Mouse (Mus musculus) neural tube, embryonic 12.5 days (tissue): Measurements from ENCODE around the gene Zfp451. TPM values are rescaled to one million over a fixed set of nuclear protein-coding genes. Genes with fewer than 3 reads are reported as not detected.
A peak's percentile ranks its signal among the peaks of the same experiment; 100 is the strongest.
"Not testable (repeated sequence)": the region's sequence is repeated elsewhere in the genome, so short reads cannot be mapped to it uniquely, and the experiment has no call there.

ENCODE experiments used
- ATAC-seq: fragments of 200-750 bp; cut with Nextera tagmentation; 2 replicates; pipeline ENCODE4 v1.8.0; 2017; ENCODE audit warnings: low read depth, mild to moderate bottlenecking, moderate TSS enrichment, moderate library complexity; ENCODE audit not compliant: low FRiP score
- H3K27ac ChIP-seq: fragments of 300-500 bp; sonication (generic); 2 replicates; pipeline ENCODE4 v1.5.1; 2016
- H3K27me3 ChIP-seq: fragments of 300-500 bp; sonication (generic); replicated peaks from 2 replicates; pipeline ENCODE4 v1.6.1; 2016; ENCODE audit warnings: mild to moderate bottlenecking
- H3K36me3 ChIP-seq: fragments of 300-500 bp; sonication (generic); 2 replicates; pipeline ENCODE4 v1.6.1; 2016; ENCODE audit warnings: mild to moderate bottlenecking
- H3K4me1 ChIP-seq: fragments of 300-500 bp; sonication (generic); 2 replicates; pipeline ENCODE4 v1.6.1; 2016
- H3K4me2 ChIP-seq: fragments of 300-500 bp; sonication (generic); replicated peaks from 2 replicates; pipeline ENCODE4 v1.6.1; 2016; ENCODE audit warnings: mild to moderate bottlenecking
- H3K4me3 ChIP-seq: fragments of 300-500 bp; sonication (generic); 2 replicates; pipeline ENCODE4 v1.5.1; 2016
- H3K9ac ChIP-seq: fragments of 300-500 bp; sonication (generic); 2 replicates; pipeline ENCODE4 v1.6.1; 2016; ENCODE audit warnings: mild to moderate bottlenecking
- H3K9me3 ChIP-seq: fragments of 300-500 bp; sonication (generic); 2 replicates; pipeline ENCODE4 v1.6.1; 2016; ENCODE audit warnings: mild to moderate bottlenecking
- WGBS: fragments of 180-500 bp; shearing (Covaris S2); methylation state at CpG from one replicate; pipeline ENCODE4 v1.1.7; 2016; 5-methylcytosine and 5-hydroxymethylcytosine counted together
- polyA plus RNA-seq: library from polyadenylated mRNA; unstranded; fragments of >200 nt; fragmentation: Nextera tagmentation; extraction: Ambion mirVana; gene quantifications from 2 replicates; pipeline ENCODE4 v1.2.1, GENCODE M21; 2016

The Zfp451 gene
- polyA plus RNA-seq, 1 experiment from 2014 or later, result 47.6 TPM

GRCm38 (mm10) chr1:33755799-33756198 is 58.6 kb downstream of the Zfp451 start:
- no peak overlapping the region for H3K4me2 ChIP-seq
- WGBS, result 90% methylated on average over 7 of the region's 7 CpGs
- no peak overlapping the region for H3K27ac ChIP-seq

DNA sequence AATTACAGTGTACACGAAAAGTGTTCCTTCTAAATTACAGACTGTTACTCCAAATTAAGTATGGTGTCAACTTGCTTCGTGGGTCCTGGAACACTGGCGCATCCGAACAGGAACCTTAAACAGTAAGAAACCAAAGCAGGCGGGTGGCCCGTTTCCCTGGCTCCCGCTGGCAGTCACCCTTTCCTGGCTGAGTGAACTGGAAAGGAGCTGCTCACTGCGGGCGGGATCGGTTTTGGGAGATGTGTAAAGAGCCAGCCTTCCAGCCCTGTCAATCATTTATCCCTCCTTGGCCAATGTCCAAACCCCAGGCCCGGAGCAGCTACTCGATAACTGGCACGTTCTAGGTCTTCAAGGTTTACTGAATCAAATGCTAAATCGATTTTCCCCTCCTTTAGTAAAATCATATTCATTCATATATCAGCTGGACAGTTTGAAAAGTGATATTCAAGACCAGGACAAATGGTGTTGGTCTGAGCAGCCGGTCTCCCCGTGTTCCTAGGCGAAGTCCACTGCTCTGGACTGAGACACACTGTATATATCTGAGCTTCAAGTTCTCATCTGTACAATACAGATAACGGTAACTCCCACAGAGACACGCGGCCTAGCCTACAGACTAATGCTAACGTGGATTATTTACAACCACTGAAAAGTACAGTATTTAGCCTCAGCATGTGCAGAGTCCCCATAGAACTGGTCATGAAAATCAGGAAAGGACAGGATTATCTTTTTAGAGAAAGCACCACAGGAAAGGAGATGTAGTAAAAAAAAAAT is 59.2 kb downstream of the Zfp451 start:
- Histone ChIP-seq H3K27me3 (no peaks in the 10 kb centered on the region), H3K4me3 (no peak overlapping the region), H3K36me3 (peaks cover under 1% of the 10 kb centered on the region; the same call in 1 of the 2 replicates), H3K9me3 (no peaks in the 10 kb centered on the region), H3K4me2 (no peak overlapping the region), H3K4me1 (peaks cover 9% of the 10 kb centered on the region), H3K27ac (no peak overlapping the region), H3K9ac (no peak overlapping the region)
- no peak for ATAC-seq
- WGBS, result 90% methylated on average over 21 of the region's 21 CpGs

More at GRCm38 (mm10) chr1:33755799-33756198, 58.6 kb downstream of the Zfp451 start:
- H3K9me3 ChIP-seq, result no peaks in the 10 kb centered on the region
- peaks cover 6% of the 10 kb centered on the region; the same call in 1 of the 2 replicates for H3K36me3 ChIP-seq
- no peak for ATAC-seq
- no peak overlapping the region for H3K9ac ChIP-seq
- H3K4me3 ChIP-seq, result no peak overlapping the region
- H3K4me1 ChIP-seq, result peaks cover 9% of the 10 kb centered on the region
- no peaks in the 10 kb centered on the region for H3K27me3 ChIP-seq

DNA sequence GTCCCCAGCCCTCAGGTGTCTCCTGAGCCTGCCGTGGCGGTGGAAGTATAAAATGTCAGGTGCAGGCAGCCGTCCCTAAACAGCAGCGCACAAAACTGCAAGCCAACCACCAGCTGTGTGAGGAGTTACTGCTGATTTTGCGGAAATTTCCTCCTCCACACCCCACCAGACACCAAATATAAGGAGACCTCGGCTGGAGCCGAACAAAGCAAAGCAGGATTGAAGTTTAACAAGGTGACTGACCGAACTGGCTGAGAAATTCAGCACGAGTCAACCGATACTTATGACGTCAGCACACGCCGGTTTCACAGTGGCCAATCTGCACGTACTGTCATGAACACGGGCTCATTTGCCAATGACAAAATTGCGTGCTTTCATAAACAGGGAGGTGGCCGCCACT is 60.3 kb downstream of the Zfp451 start:
- Histone ChIP-seq H3K4me3 (no peak overlapping the region), H3K9ac (no peak overlapping the region), H3K27ac (no peak overlapping the region), H3K27me3 (no peaks in the 10 kb centered on the region), H3K4me1 (peaks cover 9% of the 10 kb centered on the region), H3K36me3 (no peaks in the 10 kb centered on the region), H3K4me2 (no peak overlapping the region), H3K9me3 (no peaks in the 10 kb centered on the region)
- no peak for ATAC-seq
- 93% methylated on average over 17 of the region's 17 CpGs for WGBS

- Histone ChIP-seq H3K36me3 (0 out of 2 replicates have a peak, but pooled peaks cover 2% of the 10 kb centered on the region), H3K27ac (no peak overlapping the region), H3K4me1 (peaks cover 2% of the 10 kb centered on the region; the same call in 1 of the 2 replicates), H3K9ac (no peak overlapping the region), H3K4me3 (no peak overlapping the region), H3K4me2 (no peak overlapping the region), H3K9me3 (no peaks in the 10 kb centered on the region), H3K27me3 (no peaks in the 10 kb centered on the region)
- WGBS, result 86% methylated on average over 10 of the region's 10 CpGs
- no peak; the same call in 1 of the 2 replicates for ATAC-seq
Observed at GRCm38 (mm10) chr1:33751283-33751682, 63.1 kb downstream of the Zfp451 start.

DNA sequence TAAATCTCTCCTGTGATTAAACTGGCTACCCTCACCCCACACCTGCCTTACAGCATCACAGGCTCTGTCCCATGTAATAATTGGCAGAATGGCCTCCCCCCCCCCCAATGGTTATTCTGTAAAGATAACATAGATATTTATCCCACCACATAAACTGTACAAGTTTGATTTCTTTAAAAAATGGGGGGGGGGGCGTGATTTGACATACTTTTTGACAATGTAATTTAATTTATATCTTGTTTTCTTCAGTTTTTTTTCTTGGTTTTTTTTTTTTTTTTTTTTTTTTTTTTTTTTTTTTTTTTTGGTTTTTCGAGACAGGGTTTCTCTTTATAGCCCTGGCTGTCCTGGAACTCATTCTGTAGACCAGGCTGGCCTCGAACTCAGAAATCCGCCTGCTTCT is 64.7 kb downstream of the Zfp451 start:
- H3K4me3 ChIP-seq, H3K4me1 ChIP-seq, H3K9me3 ChIP-seq, H3K4me2 ChIP-seq, ATAC-seq, H3K36me3 ChIP-seq, H3K27ac ChIP-seq, H3K9ac ChIP-seq, H3K27me3 ChIP-seq: not testable (repeated sequence)
- 90% methylated on average over 3 of the region's 4 CpGs for WGBS

DNA sequence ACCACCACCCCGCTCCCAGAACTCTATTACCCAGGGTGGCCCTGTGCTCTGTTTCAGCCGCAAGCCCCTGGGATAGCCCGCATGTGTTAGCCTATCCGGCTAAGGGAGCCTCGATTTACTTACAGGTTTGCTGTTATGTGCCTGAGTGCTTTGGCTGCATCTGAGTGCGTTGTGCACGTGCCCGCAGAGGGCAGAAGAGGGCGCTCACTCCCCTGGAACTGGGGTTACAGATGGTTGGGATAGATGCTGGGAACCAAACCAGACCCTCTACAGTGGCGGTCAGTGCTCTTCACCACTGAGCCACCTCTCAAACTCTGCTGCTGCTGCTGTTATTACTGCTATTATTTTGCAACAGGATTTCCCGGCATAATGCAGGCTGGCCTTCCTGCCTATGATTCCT is 65.3 kb downstream of the Zfp451 start:
- H3K9ac ChIP-seq, result no peak overlapping the region
- WGBS, result 95% methylated on average over 11 of the region's 11 CpGs
- 0 out of 2 replicates have a peak, but pooled peaks cover 2% of the 10 kb centered on the region for H3K36me3 ChIP-seq
- no peak overlapping the region for H3K4me3 ChIP-seq
- H3K27ac ChIP-seq, result no peak overlapping the region
- H3K4me2 ChIP-seq, result no peak overlapping the region
- no peaks in the 10 kb centered on the region for H3K4me1 ChIP-seq
- ATAC-seq, result no peak
- no peaks in the 10 kb centered on the region for H3K27me3 ChIP-seq
- no peaks in the 10 kb centered on the region for H3K9me3 ChIP-seq

- Histone ChIP-seq H3K4me1 (no peaks in the 10 kb centered on the region), H3K27me3 (no peaks in the 10 kb centered on the region), H3K36me3 (peaks cover 7% of the 10 kb centered on the region; the same call in 1 of the 2 replicates), H3K9me3 (no peaks in the 10 kb centered on the region), H3K27ac (no peak overlapping the region), H3K4me3 (no peak overlapping the region), H3K9ac (no peak overlapping the region), H3K4me2 (no peak overlapping the region)
- 92% methylated on average over 4 of the region's 4 CpGs for WGBS
- ATAC-seq, result no peak
Observed at GRCm38 (mm10) chr1:33745901-33746300, 68.5 kb downstream of the Zfp451 start.

DNA sequence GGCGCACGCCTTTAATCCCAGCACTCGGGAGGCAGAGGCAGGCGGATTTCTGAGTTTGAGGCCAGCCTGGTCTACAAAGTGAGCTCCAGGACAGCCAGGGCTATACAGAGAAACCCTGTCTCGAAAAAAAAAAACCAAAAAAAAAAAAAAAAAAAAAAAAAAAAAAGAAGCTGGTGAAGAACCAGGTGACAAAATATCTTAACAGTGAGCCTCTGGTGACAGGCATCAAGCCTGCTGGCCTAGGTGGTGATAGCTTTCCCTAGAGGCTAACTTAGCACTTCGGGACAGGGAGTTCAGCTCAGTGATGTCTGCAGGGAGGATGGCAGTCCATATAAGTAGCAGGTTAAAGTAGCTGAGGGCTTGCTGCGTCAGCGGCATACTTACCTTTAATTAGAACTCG is 69.6 kb downstream of the Zfp451 start:
- WGBS, result 96% methylated on average over 9 of the region's 9 CpGs
- not testable (repeated sequence) for H3K27ac ChIP-seq, H3K27me3 ChIP-seq, H3K4me1 ChIP-seq, ATAC-seq, H3K9me3 ChIP-seq, H3K4me2 ChIP-seq, H3K4me3 ChIP-seq, H3K9ac ChIP-seq
- H3K36me3 ChIP-seq, result peaks cover 13% of the 10 kb centered on the region

- Histone ChIP-seq H3K9ac (no peak overlapping the region), H3K27me3 (no peaks in the 10 kb centered on the region), H3K4me3 (no peak overlapping the region), H3K27ac (no peak overlapping the region), H3K36me3 (peaks cover 24% of the 10 kb centered on the region), H3K4me2 (no peak overlapping the region), H3K4me1 (no peaks in the 10 kb centered on the region), H3K9me3 (no peaks in the 10 kb centered on the region)
- no peak for ATAC-seq
- 22% methylated on average over 8 of the region's 8 CpGs for whole genome bisulfite sequencing
Observed at GRCm38 (mm10) chr1:33742903-33743302, 71.5 kb downstream of the Zfp451 start.

- peak; percentile 73 for ATAC-seq
- Histone ChIP-seq H3K4me1 (no peaks in the 10 kb centered on the region), H3K4me2 (no peak overlapping the region), H3K9me3 (no peaks in the 10 kb centered on the region), H3K27ac (no peak overlapping the region), H3K36me3 (peaks cover 50% of the 10 kb centered on the region), H3K9ac (no peak overlapping the region), H3K27me3 (no peaks in the 10 kb centered on the region), H3K4me3 (no peak overlapping the region)
- WGBS, result 32% methylated on average over 12 of the region's 12 CpGs
Observed at GRCm38 (mm10) chr1:33739302-33739701, 75.1 kb downstream of the Zfp451 start.

- WGBS, result 90% methylated on average over 11 of the region's 11 CpGs
- no peak overlapping the region for H3K9ac ChIP-seq
- no peaks in the 10 kb centered on the region for H3K27me3 ChIP-seq
- no peak overlapping the region for H3K4me3 ChIP-seq
- ATAC-seq, result no peak
- H3K27ac ChIP-seq, result no peak overlapping the region
- H3K9me3 ChIP-seq, result no peaks in the 10 kb centered on the region
- no peaks in the 10 kb centered on the region for H3K4me1 ChIP-seq
- no peak overlapping the region for H3K4me2 ChIP-seq
- H3K36me3 ChIP-seq, result peaks cover 50% of the 10 kb centered on the region
Observed at GRCm38 (mm10) chr1:33738681-33739278, 75.6 kb downstream of the Zfp451 start.

DNA sequence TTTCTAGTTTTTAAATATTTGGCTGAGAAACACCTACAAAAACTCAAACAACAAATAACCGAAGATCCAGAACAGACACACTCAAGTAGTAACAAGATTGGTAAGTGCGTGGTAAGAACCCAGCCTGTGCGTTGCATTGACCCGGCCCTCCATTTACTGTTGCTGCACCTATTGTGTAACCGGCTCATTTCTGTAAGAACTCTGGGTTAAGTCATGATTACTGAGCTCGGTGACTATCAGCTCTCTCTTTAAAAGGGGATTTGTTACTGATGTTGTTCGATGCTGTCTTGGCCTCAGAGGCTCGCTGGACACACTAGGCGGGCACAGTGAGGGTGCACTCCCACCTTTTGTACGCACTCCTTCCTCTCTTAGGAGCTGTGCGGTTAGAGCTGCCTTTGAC is 76.1 kb downstream of the Zfp451 start:
- H3K36me3 ChIP-seq, result peaks cover 50% of the 10 kb centered on the region
- H3K9me3 ChIP-seq, result no peaks in the 10 kb centered on the region
- H3K4me3 ChIP-seq, result no peak overlapping the region
- no peak for ATAC-seq
- H3K4me2 ChIP-seq, result no peak overlapping the region
- H3K27me3 ChIP-seq, result no peaks in the 10 kb centered on the region
- no peak overlapping the region for H3K9ac ChIP-seq
- H3K4me1 ChIP-seq, result no peaks in the 10 kb centered on the region
- 94% methylated on average over 11 of the region's 11 CpGs for WGBS
- H3K27ac ChIP-seq, result no peak overlapping the region
